Mouse (Mus musculus): Measurements from ENCODE around the gene Rhox6.
A peak's percentile ranks its signal among the peaks of the same experiment; 100 is the strongest.
"Not testable (repeated sequence)": the region's sequence is repeated elsewhere in the genome, so short reads cannot be mapped to it uniquely, and the experiment has no call there.

Gene Rhox6

DNA sequence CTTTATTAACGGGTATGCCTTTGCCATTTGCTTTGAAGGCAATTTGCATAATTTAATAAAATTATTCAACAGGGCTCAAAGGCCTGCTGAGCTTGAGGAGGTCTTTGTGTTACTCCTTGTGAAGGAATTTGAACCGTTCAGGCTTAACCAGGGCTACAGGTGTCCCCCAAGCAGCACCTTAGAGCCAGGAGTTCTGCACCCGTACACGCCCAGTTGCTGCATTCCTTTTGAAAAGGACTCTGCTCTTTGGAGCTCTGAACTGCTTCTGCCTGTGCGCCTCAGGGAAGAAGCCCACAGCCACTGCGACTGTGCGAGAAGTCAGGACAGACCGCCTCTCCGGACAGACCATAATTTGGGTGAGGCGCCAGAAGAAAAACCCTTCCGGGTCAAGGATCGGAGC lies at the start of gene Rhox6:
Gene Rhox6 (plus strand): TSS at position 301 of the 400 bp plus-strand sequence.
- not testable (repeated sequence) for DNase-seq

- DNase-seq: no peak
These were observed 19.2 kb upstream of the Rhox6 start for GRCm38 (mm10) chrX:37807286-37808080.

DNA sequence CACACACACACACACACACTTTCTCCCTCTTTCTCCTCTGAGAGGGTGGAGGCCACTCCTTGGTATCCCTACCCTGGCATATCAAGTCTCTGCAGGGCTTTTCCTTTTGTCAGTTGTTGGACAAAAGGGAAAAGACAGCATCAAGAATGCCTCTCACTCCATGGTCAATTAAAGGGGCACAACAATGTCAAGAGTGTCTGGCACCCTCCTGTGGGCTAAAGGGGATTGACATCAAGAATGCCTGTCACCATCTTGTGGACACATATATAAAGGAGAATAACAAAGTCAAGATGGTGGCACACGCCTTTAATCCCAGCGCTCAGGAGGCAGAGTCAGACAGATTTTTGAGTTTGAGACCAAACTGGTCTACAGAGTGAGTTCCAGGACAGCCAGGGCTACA lies 17.3 kb upstream of the Rhox6 start:
- no peak for DNase-seq

- peak; percentile 39 for DNase-seq
These were observed 15.5 kb upstream of the Rhox6 start for GRCm38 (mm10) chrX:37811179-37811578.

GRCm38 (mm10) chrX:37815665-37816064 lies 11.0 kb upstream of the Rhox6 start:
- no peak for DNase-seq

- not testable (repeated sequence) for DNase-seq
These were observed 4.7 kb downstream of the Rhox6 start, which contains the start of gene Rhox7a for GRCm38 (mm10) chrX:37831386-37831785. Gene Rhox7a (plus strand): TSS chrX:37831686.

GRCm38 (mm10) chrX:37871641-37872040 lies 44.9 kb downstream of the Rhox6 start:
- DNase-seq: no peak

DNA sequence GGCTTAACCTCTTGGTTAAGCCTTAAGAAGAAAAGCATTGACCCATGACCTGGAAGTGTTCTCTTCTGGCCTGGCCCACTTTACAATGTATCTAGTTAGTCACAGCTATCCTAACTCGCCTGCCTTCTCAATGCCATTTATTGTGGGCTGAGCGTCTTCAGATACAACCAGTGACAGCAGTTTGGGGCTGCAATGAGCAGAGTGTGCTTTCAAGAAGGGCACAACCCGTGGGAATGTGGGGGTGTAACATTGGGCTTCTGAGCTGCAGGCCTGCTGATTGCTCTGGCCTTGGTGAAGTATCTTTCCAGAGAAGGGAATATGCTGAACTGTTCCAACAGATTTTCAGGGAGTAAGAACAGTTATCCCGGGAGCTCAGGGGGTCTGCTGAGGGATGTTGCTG lies 52.1 kb downstream of the Rhox6 start, which contains the start of gene Rhox8:
Gene Rhox8 (minus strand): TSS at position 101 of the 400 bp plus-strand sequence.
- DNase-seq: no peak
